Mouse (Mus musculus) right cerebral cortex, postnatal 4 days (tissue): ENCODE measurements around the gene A230050P20Rik.

Experiments used
- DNase-seq: peaks from one replicate; pipeline ENCODE4 v3.0.0-alpha.2; 2022

Gene A230050P20Rik

DNA sequence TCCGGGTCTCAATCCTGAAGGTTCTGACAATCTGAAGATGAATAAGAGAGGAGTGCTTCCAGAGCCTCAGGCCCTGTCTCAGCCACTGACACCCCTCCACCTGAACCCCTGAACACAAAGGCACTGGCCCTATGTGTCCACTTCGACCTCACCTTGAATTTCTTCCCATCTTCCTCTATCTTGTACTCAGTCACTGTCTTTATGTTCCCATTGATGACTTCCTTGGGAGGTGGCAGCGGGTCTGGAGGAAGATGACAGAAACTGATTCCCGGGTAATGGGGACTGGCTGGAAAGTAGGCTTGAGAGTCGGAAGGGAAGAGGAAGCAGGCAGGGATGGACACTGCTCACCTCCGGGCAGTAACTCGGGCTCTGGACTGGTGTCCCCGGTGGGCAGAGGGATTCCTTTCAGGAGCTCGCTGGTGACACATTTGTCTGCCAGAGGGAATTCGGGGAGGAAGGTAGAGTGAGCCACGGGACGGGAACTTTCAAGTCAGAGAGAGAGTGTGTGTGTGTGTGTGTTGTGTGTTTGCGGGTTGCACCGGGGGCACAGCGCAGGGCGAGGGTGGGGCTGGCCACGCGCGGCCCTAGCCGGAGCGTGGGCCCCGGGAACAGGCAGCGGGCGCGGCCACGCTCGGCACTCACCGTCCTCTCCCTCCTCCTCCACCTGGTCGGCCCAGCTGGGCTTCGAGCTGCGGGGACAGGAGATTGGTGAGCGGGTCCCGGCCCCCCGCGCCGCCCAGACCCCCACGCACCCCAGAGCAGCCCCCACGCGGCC is 29.5 kb downstream of the A230050P20Rik start:
- no peak for DNase-seq

DNA sequence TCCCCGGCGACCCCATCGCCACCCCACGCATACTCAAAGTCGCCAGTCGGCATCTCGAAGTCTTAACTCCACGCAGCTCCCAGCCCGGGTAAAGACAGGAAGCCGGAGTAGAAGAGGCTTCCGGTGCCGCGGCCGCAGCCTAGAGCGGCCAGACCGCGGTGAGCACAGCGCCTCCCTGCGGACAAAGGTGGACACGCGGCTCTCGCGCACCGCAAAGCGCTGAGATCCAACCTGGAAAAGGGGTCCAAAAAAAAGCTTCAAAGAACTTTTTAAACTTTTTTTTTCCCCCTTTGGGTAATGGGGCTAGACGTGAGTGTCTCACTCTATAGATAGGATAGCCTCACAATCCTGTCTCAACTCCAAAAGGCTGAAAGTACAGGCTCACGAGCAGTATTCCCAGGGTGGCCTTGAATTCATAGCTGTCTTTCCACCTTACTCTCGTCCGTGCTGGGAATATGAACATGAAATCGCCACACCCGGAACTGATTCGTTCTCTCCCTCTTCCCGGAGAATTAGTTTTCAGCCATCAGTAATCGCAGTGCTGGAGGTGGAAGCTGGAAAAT is 30.1 kb downstream of the A230050P20Rik start, which contains the start of gene Eif3g:
Gene Eif3g (minus strand): TSS at position 113 of the 563 bp plus-strand sequence.
- DNase-seq = peak; percentile 93

DNA sequence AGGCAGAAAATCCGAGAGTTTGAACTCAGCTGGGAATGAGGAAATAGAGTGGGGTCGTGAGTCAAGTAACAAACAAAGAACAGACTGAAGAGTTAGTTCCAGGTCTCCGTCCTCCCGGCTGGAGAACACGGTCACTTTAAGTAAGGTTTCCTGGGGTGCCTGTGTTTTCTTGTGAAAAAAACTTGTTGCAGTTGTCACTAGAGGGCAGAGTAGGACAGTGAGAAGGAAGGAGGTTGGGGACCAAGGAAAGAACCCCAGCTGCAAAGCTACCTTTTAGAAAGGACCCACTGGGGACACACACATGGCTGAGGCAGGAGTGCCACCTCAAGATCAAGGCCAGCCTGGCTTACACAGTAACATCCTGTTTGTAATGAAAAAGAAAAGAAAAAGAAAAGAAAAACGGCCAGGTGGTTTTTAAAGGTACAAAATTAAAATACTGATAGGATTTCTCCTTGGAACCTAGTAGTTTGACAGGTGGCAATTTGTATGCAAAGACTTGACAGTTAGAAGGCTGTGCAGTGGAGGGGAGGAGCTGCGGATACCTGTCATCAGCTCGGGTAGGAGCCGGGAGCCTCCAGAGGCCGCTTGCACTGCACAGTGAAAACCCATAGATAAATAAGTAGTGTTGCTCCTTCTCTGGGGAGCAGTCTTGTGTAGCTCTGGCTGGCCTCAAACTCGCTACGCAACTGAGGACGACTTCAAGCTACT is 33.2 kb downstream of the A230050P20Rik start:
- no peak for DNase-seq

DNA sequence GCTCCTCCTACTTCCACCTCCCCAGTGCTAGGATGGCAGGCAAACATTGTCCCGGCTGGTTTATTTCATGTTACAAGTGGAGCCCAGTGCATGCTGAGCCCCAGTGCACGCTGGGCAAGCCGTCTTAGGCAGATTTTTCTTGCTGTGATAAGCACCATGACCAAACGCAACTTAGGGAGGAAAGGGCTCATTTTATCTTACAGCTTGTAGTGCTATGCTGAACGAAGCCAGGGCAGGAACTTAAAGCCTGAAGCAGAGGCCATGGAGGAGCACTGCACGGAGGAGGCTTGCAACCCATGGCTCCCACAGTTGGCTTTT is 33.7 kb downstream of the A230050P20Rik start:
- no peak for DNase-seq

DNA sequence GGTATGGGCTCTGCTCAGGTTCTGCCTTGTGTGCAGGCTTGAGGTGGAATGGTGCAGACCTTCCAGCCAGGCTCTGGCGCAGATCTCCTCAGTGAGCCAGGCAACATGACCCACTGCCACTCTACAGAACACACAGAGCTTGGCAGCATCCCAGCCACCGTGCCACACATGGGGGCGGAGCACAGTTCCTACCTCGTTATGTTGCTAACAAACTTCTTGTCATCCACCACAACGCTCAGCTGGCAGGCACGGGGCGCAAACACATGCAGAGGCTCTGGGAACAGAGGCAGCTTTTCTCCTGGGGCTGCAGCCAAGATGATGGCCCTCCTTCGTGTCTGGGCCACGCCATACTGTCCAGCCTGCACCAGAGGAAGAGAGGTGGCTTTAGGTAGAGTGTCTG is 41.5 kb downstream of the A230050P20Rik start:
- no peak for DNase-seq

DNA sequence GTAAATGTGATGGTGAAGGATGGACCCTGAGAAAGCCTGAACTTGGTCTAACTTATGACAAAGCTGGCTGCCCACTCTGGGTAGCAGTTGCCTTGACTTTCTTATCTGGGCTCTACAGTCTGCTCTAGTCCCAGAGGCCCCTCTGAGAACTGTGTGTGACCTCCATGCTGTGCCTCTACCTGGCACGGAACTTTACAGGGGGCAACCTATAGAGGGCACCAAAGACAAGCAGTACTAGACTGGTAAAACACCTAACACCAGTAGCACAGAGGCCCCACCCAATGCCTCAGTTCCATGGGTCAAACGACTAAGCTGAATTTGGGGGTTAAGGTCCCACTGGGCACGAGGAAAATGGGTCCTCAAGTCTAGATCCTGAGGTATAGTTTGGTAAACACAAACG is 47.7 kb downstream of the A230050P20Rik start:
- DNase-seq = no peak

DNA sequence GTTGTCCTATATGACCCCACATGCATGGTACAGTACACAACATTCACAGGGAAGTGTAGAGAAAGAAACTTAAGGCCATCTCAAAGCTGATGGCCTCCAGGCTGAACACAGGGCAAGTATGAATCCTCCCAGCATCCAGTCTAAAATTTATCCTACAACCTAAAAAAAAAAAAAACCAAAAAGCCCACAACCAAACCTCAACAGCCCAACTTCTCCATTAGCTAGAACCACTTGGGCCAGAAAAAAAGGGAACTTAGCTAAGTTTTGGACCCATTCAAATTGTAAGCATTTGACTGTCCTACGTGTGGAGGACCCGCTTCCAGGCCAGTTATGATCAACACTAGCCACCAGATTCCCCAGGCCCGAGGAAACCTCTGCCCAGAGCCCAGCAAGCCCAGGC is 54.8 kb downstream of the A230050P20Rik start:
- no peak for DNase-seq
